Mouse (Mus musculus) lung, adult 2 months (tissue): ENCODE data around the gene Col8a2.

Experiments used
- CTCF ChIP-seq: fragments of 200-500 bp; IDR thresholded peaks from 2 replicates; pipeline ENCODE4 v1.5.1; 2011; ENCODE audit warnings: mild to moderate bottlenecking, low read length, control low read depth; ENCODE audit not compliant: insufficient read depth
- POLR2A ChIP-seq: fragments of 200-500 bp; IDR thresholded peaks from 2 replicates; pipeline ENCODE4 v1.6.1; 2011; ENCODE audit warnings: low read depth, mild to moderate bottlenecking, control low read depth, low read length, borderline replicate concordance; ENCODE audit errors: extremely low read depth

- TF ChIP-seq CTCF (no peak), POLR2A (no peak)
These were observed 45.2 kb downstream of the Col8a2 start for GRCm38 (mm10) chr4:126331751-126332150.
